Mouse (Mus musculus) mouse trophoblast stem cell (cell line): Measurements from ENCODE around the gene Eed.

ENCODE experiments used
- in situ Hi-C, 2 experiments: fragments of 300-500 bp; cut with MseI, MboI; formaldehyde crosslinking; loops; 2 replicates in 1 of 2; 3 replicates in 1 of 2; pipeline ENCODE4 v1.15.1; 2025

The Eed gene

DNA sequence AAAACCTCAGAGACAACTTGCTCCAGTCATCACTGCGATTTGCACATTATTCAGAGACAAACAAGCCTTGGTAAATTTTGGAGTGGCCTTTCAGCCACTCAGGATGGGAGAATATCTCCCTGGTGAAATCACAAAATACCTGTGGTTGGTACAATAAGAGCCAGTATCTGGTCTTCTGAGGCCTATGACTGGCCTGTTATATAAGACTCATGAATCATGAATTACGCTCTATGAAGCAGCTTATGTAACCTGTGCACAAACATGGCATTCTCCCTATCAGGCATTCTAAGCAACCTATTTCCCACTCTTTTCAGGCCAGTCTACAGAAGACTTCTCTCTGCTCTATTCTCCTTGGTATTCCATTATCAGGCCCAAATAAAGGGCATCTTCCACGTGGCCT is 68.4 kb downstream of the Eed start:
- in situ Hi-C loops = no loop called here

DNA sequence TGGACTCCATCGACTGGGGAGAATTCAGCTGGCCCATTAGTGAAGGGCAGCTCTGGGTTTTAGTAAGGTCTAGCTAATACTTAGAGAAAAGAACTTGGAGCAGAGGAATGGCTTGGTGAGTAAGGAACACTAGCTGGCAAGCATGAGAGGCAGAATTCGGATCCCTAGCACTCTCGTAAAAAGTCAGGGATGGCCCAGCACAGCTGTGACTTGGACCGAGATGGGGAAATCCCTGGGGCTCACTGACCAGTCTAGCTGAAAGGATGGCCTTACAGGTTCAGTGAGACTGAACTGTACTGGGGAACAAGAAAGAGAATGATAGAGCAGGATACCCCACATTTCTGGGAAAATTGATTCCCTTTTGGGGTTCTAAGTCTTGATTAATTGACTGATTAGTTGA is 71.1 kb downstream of the Eed start:
- in situ Hi-C loops = no loop called here

DNA sequence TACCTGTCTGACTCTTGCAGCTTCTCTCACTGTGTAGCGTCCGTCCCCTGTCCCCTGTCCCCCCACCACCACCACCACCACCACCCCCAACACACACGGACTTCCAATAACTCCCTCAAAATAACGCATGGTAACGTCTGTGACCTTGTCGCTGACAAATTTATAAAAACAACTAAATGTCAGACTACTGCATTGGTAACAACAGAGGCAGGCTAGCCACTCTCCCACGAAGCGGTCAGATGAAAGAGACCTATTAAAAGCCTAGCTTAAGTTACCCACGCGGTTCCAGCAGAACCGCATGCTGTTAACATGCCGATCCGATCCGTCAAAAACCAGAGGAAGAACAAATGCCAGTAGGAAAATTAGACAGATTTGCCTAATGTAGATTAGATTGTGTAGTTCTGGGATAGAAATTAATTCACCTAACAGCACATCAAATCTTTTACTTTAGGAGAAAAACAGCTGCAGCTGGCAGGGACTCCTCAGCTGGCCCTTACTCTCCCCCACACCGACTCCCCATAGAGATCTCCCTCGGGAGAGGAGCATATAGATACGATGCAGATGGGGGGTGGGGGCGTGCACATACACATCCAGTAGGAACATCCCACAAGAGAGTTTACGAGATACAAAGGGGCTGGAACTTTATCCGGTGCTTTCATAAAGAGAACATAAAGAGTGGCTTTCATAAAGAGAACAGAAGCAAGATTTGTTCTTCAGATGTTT is 71.7 kb downstream of the Eed start:
- in situ Hi-C loops = no loop called here

DNA sequence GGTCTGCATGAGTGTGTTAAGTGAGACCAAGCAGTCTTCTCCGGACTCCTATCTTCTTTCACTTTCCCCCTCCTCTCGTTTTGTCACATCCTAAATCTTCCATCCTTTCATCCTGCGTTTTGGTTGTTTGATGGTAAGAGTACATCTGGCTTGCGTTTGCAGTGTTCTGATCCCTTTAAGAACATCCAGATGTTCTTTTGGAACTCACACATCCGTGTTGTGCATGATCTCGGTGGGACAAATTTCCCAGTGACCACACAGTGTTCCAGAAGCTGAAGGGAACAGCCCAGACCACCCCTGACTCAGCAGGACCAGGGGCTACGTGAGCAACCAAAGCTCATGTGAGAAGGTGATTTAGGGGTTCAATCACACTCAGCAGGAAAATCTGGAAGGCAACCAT is 72.4 kb downstream of the Eed start:
- in situ Hi-C loops = no loop called here

DNA sequence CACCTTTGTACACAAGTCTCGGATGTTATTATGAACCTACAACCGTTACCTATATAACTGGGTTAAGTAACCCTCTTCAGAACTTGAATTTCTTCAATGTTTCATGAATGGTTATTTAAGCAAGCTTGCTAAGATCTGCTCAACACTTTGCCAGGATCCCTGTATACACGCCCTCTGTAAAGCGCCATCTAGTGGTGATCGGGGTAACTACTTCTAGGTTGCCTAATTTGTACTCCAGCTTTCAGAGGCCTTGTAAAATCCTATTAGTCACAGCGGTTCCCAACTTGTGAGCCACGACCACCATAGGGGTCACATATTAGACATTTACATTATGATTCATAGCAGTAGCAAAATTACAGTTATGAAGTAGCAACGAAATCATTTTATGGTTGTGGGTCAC is 72.8 kb downstream of the Eed start:
- in situ Hi-C loops = no loop called here
